In the genomic region with DNA sequence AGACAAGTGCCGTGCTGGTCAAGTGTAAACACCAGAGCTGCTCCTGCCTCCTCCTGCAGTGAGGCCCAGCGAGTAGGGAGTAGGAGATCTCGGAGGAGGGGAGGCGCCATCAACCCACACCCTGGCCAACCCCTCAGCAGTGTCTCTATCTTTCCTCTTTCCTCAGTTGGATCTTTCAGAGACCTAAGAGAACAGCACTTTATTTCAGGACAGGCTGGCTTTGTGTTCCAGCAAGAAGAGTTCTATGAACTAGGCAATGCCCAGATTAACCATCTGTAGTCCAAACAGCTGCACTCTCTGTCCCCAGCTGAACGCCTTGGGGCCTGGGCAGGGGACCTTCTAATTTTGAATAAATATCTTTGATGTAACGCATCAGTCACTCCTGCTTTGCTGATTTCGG, we compare ENCODE assay signal across 8 mouse cellular contexts.
DNase-seq lines count a peak whose midpoint lies in the region; ATAC-seq and TF ChIP-seq lines count a peak whose summit lies in the region.

No protein-coding gene starts in this region.

- no peak for TF ChIP-seq CTCF in cortical plate, adult 2 months (IDR thresholded peaks at IDR 0.05; ENCODE audit: extremely low read depth, insufficient read depth, low read length)

- H3K4me3 ChIP-seq in heart, embryonic 14.5 days (ENCODE audit: control insufficient read depth in 1 of 2, insufficient read depth in 1 of 2, low read depth in 1 of 2, low read length in 2 of 2), result no peak overlapping the region
- H3K4me3 ChIP-seq in cortical plate, adult 2 months (ENCODE audit: insufficient read depth, low read length), result no peak overlapping the region
- H3K4me3 ChIP-seq in hindbrain, embryonic 12.5 days, result no peak overlapping the region
- H3K4me3 ChIP-seq in midbrain, embryonic 10.5 days, result peak overlapping the region; percentile 29

- 37% methylated on average over 7 of the region's 7 CpGs for WGBS in heart, embryonic 14.5 days
- WGBS in hindbrain, embryonic 12.5 days, result 6% methylated on average over 6 of the region's 7 CpGs
- 19% methylated on average over 7 of the region's 7 CpGs for WGBS in midbrain, embryonic 10.5 days

- no peak for ATAC-seq in heart, embryonic 14.5 days (ENCODE audit: insufficient number of reproducible peaks, insufficient read depth, low FRiP score, low read depth)
- ATAC-seq in hindbrain, embryonic 12.5 days (ENCODE audit: low FRiP score), result peak; percentile 64

- H3K4me1 ChIP-seq in heart, embryonic 14.5 days (ENCODE audit: control insufficient read depth in 2 of 2, insufficient read depth in 2 of 2, low read length in 2 of 2), result peaks cover 59 to 97% of the 10 kb centered on the region in 2 experiments
- H3K4me1 ChIP-seq in cortical plate, adult 2 months (ENCODE audit: control insufficient read depth, insufficient read depth, low read length), result peaks cover 21% of the 10 kb centered on the region; the same call in 1 of the 2 replicates
- peaks cover 93% of the 10 kb centered on the region for H3K4me1 ChIP-seq in hindbrain, embryonic 12.5 days
- peaks cover 95% of the 10 kb centered on the region for H3K4me1 ChIP-seq in midbrain, embryonic 10.5 days

- no peaks in the 10 kb centered on the region for H3K9me3 ChIP-seq in heart, embryonic 14.5 days (ENCODE audit: control insufficient read depth, low read length)
- no peaks in the 10 kb centered on the region for H3K9me3 ChIP-seq in hindbrain, embryonic 12.5 days (replicated peaks)
- no peaks in the 10 kb centered on the region for H3K9me3 ChIP-seq in midbrain, embryonic 10.5 days (replicated peaks)

- TF ChIP-seq POLR2A in cortical plate, adult 2 months (IDR thresholded peaks at IDR 0.05; ENCODE audit: extremely low read depth, insufficient read depth, low read length), result no peak

- intact Hi-C loops in heart, postnatal 10 days (cut with DNase I), result loop anchor here (1.0 kb wide), 1 partner anchor 7 kb away; no protein-coding TSS in a partner anchor

- H3K4me2 ChIP-seq in heart, embryonic 14.5 days (ENCODE audit: low read length), result peak overlapping the region; percentile 14
- peak overlapping the region; percentile 20 for H3K4me2 ChIP-seq in hindbrain, embryonic 12.5 days (replicated peaks)

- peaks cover 28% of the 10 kb centered on the region for H3K36me3 ChIP-seq in heart, embryonic 14.5 days (ENCODE audit: control insufficient read depth, insufficient read depth, low read length)
- peaks cover 12% of the 10 kb centered on the region for H3K36me3 ChIP-seq in hindbrain, embryonic 12.5 days
- peaks cover 41% of the 10 kb centered on the region for H3K36me3 ChIP-seq in midbrain, embryonic 10.5 days

- no peak for DNase-seq in heart, postnatal 10 days
- no peak for DNase-seq in midbrain, embryonic 10.5 days (ENCODE audit: low spot score)
- no peak for DNase-seq in natural killer cell, adult 2 months (ENCODE audit: low spot score in 2 of 2)
- DNase-seq in testis, postnatal 10 days (ENCODE audit: low spot score), result no peak
- no peak for DNase-seq in frontal cortex, postnatal 14 days (ENCODE audit: low spot score in 2 of 2)

- H3K27ac ChIP-seq in heart, embryonic 14.5 days (replicated peaks in 1 of 2; ENCODE audit: control insufficient read depth in 1 of 2, insufficient read depth in 1 of 2, low read depth in 2 of 2, low read length in 2 of 2), result peak overlapping the region; percentile 84 to 91
- H3K27ac ChIP-seq in cortical plate, adult 2 months (ENCODE audit: insufficient read depth, low read length), result peak overlapping the region; percentile 79
- H3K27ac ChIP-seq in hindbrain, embryonic 12.5 days, result peak overlapping the region; percentile 95
- H3K27ac ChIP-seq in midbrain, embryonic 10.5 days (replicated peaks), result peak overlapping the region; percentile 91

- peak overlapping the region; percentile 46 for H3K9ac ChIP-seq in heart, embryonic 14.5 days (ENCODE audit: low read length)
- peak overlapping the region; percentile 47; the same call in 1 of the 2 replicates for H3K9ac ChIP-seq in hindbrain, embryonic 12.5 days

- no peaks in the 10 kb centered on the region for H3K27me3 ChIP-seq in heart, embryonic 14.5 days (ENCODE audit: control insufficient read depth, insufficient read depth, low read length)
- no peaks in the 10 kb centered on the region for H3K27me3 ChIP-seq in hindbrain, embryonic 12.5 days
- H3K27me3 ChIP-seq in midbrain, embryonic 10.5 days (ENCODE audit: low read depth, poor library complexity, severe bottlenecking), result no peaks in the 10 kb centered on the region
